Mouse (Mus musculus): ENCODE results near the gene Art2b.

GRCm38 (mm10) chr7:101549266-101549665 is 36.1 kb downstream of the Art2b start:
- TF ChIP-seq EP300 (IDR thresholded peaks at IDR 0.05; ENCODE audit: low read depth), result no peak
- no peak for TF ChIP-seq CTCF (IDR thresholded peaks at IDR 0.05; ENCODE audit: low read depth)

Data from heart, postnatal 0 days (tissue).